Mouse (Mus musculus) R1 (cell line): Measurements from ENCODE around the gene Rassf6.
A peak's percentile ranks its signal among the peaks of the same experiment; 100 is the strongest.
"Not testable (repeated sequence)": the region's sequence is repeated elsewhere in the genome, so short reads cannot be mapped to it uniquely, and the experiment has no call there.

Experiments used
- DNase-seq: peaks from one replicate; pipeline ENCODE4 v3.0.0-alpha.2; 2018; ENCODE audit warnings: low read depth, low spot score

Rassf6 gene

GRCm38 (mm10) chr5:90624708-90625425, 15.6 kb downstream of the Rassf6 start:
- DNase-seq = peak; percentile 24

- no peak for DNase-seq
These were observed 17.2 kb downstream of the Rassf6 start for GRCm38 (mm10) chr5:90623209-90623608.

GRCm38 (mm10) chr5:90621726-90622125, 18.7 kb downstream of the Rassf6 start:
- DNase-seq = no peak

- DNase-seq = no peak
These were observed 19.1 kb downstream of the Rassf6 start for GRCm38 (mm10) chr5:90621316-90621715.

GRCm38 (mm10) chr5:90617859-90618258, 22.6 kb downstream of the Rassf6 start:
- no peak for DNase-seq

- DNase-seq = not testable (repeated sequence)
These were observed 27.7 kb downstream of the Rassf6 start for GRCm38 (mm10) chr5:90612751-90613150.

- DNase-seq = no peak
These were observed 28.4 kb downstream of the Rassf6 start for GRCm38 (mm10) chr5:90611996-90612611.

GRCm38 (mm10) chr5:90611388-90611787, 29.1 kb downstream of the Rassf6 start:
- DNase-seq = no peak

- DNase-seq = no peak
These were observed 31.6 kb downstream of the Rassf6 start for GRCm38 (mm10) chr5:90608906-90609305.

- no peak for DNase-seq
These were observed 37.0 kb downstream of the Rassf6 start for GRCm38 (mm10) chr5:90603407-90603923.

GRCm38 (mm10) chr5:90601469-90601868, 39.0 kb downstream of the Rassf6 start:
- DNase-seq = peak; percentile 67

- DNase-seq = no peak
These were observed 44.3 kb downstream of the Rassf6 start for GRCm38 (mm10) chr5:90596155-90596554.

- DNase-seq = no peak
These were observed 45.5 kb downstream of the Rassf6 start for GRCm38 (mm10) chr5:90594945-90595344.

- no peak for DNase-seq
These were observed 48.5 kb downstream of the Rassf6 start for GRCm38 (mm10) chr5:90591936-90592335.

GRCm38 (mm10) chr5:90590676-90591075, 49.8 kb downstream of the Rassf6 start:
- DNase-seq = no peak

GRCm38 (mm10) chr5:90588708-90589595, 51.5 kb downstream of the Rassf6 start:
- DNase-seq = peak; percentile 71

- no peak for DNase-seq
These were observed 52.4 kb downstream of the Rassf6 start for GRCm38 (mm10) chr5:90588104-90588503.

- peak; percentile 20 for DNase-seq
These were observed 53.9 kb downstream of the Rassf6 start for GRCm38 (mm10) chr5:90586511-90586910.

GRCm38 (mm10) chr5:90584799-90585198, 55.7 kb downstream of the Rassf6 start:
- no peak for DNase-seq

GRCm38 (mm10) chr5:90582179-90582578, 58.3 kb downstream of the Rassf6 start:
- DNase-seq = no peak

GRCm38 (mm10) chr5:90579556-90579955, 60.9 kb downstream of the Rassf6 start:
- DNase-seq = no peak

GRCm38 (mm10) chr5:90577751-90578150, 62.7 kb downstream of the Rassf6 start:
- DNase-seq = no peak
